ENCODE assay signal across 29 mouse cellular contexts in genomic region chr7:36687508-36687907, GRCm38 (mm10).
"Had no signal": no experiment of that assay in that cellular context is flagged by ENCODE, and none has a peak within 500 bp of the region (broad histone marks: within the 10 kb centered on the region; RNA-seq: fewer than 3 reads in every experiment).

No protein-coding gene starts in this region.

- H3K27me3 ChIP-seq: intestine, embryonic 15.5 days had no signal

- H3K36me3 ChIP-seq: heart, embryonic 10.5 days; heart, embryonic 12.5 days; heart, embryonic 13.5 days; heart, embryonic 15.5 days; hindbrain, embryonic 10.5 days; hindbrain, embryonic 12.5 days; hindbrain, embryonic 13.5 days; hindbrain, embryonic 15.5 days; intestine, embryonic 15.5 days; kidney, embryonic 15.5 days had no signal

- DNase-seq: heart, postnatal 10 days; heart, postnatal 14 days; heart, postnatal 36 days; heart, postnatal 4 days; kidney, adult 11 months; kidney, adult 18-20 months; kidney, adult 2 months; kidney, adult 8-10 months; kidney, adult 9 months; kidney, postnatal 10 days; kidney, postnatal 14 days; kidney, postnatal 25 days; kidney, postnatal 36 days; kidney, postnatal 4 days; layer of hippocampus, adult 9-11 months; layer of hippocampus, postnatal 36 days had no signal

- H3K4me3 ChIP-seq: heart, embryonic 10.5 days; heart, embryonic 12.5 days; heart, embryonic 13.5 days; heart, embryonic 15.5 days; hindbrain, embryonic 10.5 days; hindbrain, embryonic 12.5 days; hindbrain, embryonic 13.5 days; hindbrain, embryonic 15.5 days; intestine, embryonic 15.5 days; kidney, embryonic 15.5 days; layer of hippocampus, adult 2 months had no signal

- H3K4me2 ChIP-seq: heart, embryonic 11.5 days; heart, embryonic 12.5 days; heart, embryonic 13.5 days; heart, embryonic 15.5 days; hindbrain, embryonic 12.5 days; hindbrain, embryonic 13.5 days; hindbrain, embryonic 14.5 days; hindbrain, embryonic 15.5 days; intestine, embryonic 15.5 days; kidney, embryonic 15.5 days had no signal
